Mouse (Mus musculus) thymus, postnatal 4 days (tissue): ENCODE measurements around the gene Alg1.
"Not testable (repeated sequence)": the region's sequence is repeated elsewhere in the genome, so short reads cannot be mapped to it uniquely, and the experiment has no call there.

Experiments
- DNase-seq: peaks from one replicate; pipeline ENCODE4 v3.0.0; 2021

The Alg1 gene

GRCm38 (mm10) chr16:5233418-5234313 lies at the start of gene Alg1:
Gene Alg1, plus strand, starts transcription at chr16:5233621.
- DNase-seq = peak; percentile 93

- DNase-seq = no peak
Measured at GRCm38 (mm10) chr16:5184101-5184500, 49.3 kb upstream of the Alg1 start.

DNA sequence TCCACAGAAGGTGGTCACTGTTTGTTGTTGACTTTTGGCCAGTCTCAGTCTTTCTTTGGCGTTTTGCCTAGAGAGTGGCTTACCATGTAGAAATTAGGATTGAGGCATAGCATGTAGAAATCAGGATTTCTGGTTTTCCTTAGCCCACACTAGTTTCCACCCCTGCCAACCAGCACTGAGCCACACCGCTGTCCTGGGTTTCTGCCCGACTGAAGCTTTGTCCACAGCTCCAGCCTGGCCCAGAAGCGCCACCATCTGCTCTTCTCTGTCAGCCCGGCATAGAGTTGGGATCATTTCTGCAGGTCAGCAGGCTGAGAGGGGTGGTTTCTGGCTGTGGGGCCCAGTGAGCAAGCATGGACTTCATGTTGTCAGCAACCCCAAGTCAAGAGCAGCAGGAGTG lies 48.5 kb upstream of the Alg1 start:
- DNase-seq = no peak

DNA sequence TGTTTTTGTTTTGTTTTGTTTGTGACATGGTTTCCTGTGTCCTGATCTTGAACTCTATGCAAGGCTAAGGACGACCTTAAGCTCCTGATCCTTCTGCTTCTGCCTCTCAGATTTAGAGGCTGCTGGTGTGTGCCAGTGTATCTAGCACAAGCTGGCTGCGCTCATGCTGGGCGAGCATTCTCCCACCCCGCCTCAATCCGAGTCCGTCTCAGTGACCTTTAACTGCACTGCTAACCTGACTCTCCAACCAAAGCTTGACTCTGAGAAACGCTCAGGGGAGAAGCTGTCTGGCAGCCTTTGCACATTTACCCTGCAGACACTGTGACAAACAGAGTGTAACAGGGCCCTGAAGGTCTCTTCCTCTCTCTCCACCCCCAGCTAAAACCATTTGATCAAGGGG lies 47.7 kb upstream of the Alg1 start:
- no peak for DNase-seq

GRCm38 (mm10) chr16:5186234-5186633 lies 47.2 kb upstream of the Alg1 start:
- no peak for DNase-seq

- peak; percentile 64 for DNase-seq
Measured at GRCm38 (mm10) chr16:5195080-5195479, 38.3 kb upstream of the Alg1 start.

GRCm38 (mm10) chr16:5202681-5203080 lies 30.7 kb upstream of the Alg1 start:
- DNase-seq = peak; percentile 56

DNA sequence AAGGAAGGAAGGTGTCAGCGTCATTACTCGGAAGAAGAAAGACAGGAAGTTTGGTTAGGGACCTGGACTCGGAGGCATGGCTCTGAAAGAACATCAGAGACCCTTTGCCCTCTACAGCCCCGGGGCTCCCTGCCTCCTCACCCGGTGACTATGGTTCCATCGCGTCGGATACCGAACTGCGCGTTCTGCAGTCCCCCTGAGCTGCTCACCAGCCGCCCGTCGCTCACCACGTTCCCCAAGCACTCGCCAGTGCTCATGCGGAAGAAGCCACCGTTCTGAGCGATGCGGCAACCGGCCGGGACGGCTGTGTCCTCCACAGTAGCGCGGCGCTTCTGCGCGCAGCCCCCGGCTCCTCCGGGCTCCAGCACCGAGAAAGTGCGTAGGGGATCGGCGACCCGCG lies 30.2 kb upstream of the Alg1 start:
- peak; percentile 60 for DNase-seq

DNA sequence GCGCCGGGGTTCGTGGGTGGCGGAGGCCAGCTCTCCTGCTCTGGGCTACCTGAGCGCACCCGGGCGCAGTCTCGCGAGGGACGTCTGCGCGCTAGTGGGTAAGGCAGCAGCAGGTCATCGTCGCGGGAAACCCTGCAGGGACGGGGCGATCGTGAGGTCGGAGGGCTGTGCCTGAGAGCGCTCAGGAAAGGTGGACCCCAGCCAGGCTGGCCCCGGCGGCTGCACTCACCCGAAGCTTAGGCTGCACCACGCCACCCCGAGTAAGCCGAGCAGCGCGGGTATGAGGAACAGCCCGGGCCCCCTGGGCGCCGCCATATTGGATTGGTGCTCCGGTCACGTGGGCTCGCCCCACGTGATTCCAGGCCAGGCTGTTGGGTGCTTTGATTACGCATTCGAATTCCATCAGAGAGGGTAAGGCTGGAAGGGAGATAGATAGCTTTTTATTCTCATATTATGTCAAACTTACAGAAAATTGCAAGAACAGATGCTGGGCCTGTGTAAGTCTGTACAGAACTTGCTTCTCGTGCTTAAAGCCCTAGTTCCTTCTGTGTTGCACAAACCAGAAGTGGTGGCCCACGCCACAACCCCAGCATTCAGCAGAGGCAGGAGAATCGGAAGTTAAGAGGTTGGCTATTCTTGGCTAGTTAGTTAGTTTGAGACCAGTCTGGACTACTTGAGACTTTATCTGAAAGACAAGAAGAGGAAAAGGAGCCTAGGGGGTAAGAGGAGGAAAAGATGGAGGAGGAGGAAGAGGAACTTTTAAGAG lies 29.6 kb upstream of the Alg1 start, which contains the start of gene Nagpa:
Gene Nagpa (minus strand): TSS at position 345 of the 766 bp plus-strand sequence.
- peak; percentile 86 for DNase-seq

GRCm38 (mm10) chr16:5205431-5205970 lies 27.9 kb upstream of the Alg1 start:
- no peak for DNase-seq

GRCm38 (mm10) chr16:5206051-5206450 lies 27.4 kb upstream of the Alg1 start:
- DNase-seq = no peak

- no peak for DNase-seq
Measured at GRCm38 (mm10) chr16:5210365-5210764, 23.1 kb upstream of the Alg1 start.

DNA sequence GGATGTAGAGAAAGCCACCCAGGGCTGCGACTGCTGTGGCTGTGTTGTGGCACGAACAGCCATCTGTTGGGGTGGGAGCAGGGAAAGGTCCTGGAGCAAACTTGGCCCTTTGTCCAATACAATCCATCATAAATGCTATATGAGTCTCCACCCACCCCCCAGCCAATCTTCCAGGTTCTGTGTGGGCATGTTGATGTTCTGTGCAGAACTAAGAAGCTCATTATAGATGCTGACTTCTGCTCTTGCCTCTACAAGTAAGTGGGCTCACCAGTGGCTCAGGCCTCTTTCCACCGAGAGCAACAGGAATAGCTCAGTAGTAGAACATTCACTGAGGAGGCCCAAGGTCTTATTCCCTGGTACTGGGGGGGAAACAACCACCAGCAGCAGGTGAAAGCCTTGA lies 21.3 kb upstream of the Alg1 start:
- no peak for DNase-seq

DNA sequence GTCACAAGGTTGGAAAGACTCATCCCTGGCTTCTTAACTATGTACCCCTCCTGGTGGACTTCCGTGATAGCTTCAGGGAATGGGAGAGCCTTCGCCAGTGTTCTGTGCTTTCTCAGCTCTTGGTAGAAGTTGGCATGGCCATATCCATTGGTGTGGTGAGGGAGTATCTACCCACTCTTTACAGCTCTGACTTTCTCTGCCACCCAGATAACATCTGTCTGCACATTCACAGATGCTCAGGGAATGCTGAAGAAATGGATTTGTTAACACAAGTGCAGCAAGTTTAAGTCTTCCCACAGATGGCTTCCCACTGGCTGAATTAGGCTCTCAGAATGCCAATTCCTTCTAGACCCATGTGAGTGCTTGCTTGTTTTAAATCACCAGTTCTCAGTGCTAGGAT lies 19.3 kb upstream of the Alg1 start:
- no peak for DNase-seq

DNA sequence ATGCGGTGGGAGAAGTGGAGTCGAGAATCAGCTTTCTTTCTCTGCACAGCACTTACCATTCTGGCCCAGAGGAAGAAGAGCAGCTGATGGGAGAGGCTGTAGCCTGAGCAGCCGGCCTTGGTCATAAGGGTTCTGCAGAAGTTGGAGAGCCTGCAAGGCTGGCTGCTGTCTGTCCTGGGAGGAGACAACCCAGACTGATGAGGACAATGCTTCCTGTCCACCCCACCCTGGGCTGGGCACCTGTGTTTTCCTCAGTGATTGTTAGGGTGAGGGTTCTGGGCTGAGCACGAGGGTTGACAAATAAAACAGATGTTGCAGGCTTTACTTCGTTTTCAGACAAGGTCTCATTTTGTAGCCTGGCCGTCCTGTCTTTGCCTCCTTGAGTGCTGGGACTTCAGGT lies 16.7 kb upstream of the Alg1 start:
- DNase-seq = no peak

DNA sequence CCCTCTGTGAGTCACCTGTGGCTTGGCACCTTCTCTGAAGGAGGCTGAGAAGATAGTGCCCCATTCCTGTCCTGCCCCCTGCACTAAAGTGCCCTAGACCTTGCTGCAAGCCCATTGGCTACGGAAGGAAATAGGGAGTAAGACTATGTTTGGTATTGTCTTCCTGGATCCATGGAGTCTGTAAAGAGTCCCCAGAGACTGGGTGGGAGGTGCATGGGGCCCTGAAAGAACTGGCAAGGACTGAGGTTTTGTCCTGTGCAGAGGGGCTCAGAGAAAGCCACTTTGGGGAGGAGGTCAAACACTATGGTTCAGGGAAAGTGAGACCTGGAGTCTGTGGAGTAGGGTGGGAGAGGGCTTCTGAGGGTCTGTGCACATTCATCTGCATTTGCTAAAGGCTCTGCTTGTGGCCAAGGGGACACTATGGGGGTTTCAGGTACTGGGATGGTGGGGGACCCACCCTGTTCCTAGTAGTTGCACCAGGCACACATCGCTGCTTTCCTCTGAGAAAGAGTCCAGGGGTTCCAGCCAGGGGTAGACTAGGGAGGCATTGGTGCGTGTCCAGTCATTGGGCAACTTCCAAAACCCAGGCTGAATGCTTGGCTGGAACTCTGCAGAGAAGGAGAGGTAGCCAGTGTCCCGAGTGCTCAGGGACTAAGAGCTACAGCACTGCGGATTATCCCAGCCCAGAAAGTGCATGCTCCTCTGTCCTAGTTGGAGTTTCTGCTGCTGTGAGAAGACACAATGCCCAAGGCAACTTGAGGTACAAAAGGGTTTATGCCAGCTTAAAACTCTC lies 15.9 kb upstream of the Alg1 start:
- DNase-seq = no peak

DNA sequence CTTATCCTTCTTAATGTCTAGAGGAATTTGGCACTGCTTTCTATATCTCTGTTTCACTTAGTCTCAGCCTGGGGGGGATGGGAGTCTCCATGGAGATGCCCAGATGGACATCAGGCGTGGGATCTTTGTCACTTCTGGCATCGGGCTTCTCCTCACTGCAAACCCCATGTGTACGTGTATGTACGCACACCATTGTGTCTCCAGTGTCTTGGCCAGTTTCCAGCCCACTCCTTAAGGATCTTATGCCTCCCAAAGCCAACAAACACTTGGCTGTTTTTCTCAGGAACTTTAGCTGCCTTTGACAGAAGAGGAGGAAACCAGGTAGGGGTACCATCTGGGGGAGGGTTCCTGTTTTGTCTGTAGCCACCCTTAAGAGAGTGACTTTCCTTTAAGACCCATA lies 12.0 kb upstream of the Alg1 start:
- no peak for DNase-seq

- DNase-seq = no peak
Measured at GRCm38 (mm10) chr16:5222140-5222539, 11.3 kb upstream of the Alg1 start, which contains the start of gene AU021092. Gene AU021092, minus strand, starts transcription at chr16:5222299.

DNA sequence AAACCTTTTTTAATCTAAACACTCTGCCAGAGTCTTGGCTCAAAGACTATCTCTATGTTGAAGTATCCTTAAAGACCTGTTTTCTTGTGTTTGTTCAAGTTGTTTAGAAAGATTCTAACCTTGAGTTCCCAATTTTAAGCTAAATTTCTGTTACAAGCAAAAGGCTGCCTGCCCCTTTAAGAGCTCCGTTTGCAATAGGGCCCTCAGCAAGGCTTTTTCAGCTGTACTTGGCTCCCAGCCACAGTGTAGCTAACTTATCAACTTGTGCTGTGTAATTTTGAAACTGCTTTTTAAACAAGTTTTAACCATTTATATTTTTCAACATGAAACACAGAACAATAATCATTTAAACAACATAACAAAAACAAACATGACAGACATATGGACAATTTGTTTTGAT lies 6.9 kb upstream of the Alg1 start:
- not testable (repeated sequence) for DNase-seq

- not testable (repeated sequence) for DNase-seq
Measured at GRCm38 (mm10) chr16:5227501-5227900, 5.9 kb upstream of the Alg1 start.

- DNase-seq = not testable (repeated sequence)
Measured at GRCm38 (mm10) chr16:5228103-5228502, 5.3 kb upstream of the Alg1 start.

DNA sequence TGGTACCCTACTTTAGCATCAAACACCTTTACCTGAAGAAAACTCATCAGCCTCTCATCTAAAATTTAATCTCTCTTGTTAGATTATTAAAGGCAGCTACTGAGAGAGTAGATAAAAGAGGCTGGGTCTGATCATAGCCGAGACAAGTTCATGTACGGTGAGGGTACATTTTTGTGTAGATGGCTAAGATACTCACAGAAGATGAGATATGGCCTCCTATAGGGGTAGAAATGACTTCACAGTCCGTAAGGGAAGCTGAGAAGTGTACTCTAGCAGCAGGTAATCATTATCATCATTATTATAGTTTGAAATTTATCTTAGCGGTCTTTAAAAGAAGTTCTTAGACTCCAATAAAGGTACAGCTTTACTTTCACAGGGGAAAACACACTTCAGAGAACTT lies 439 bp upstream of the Alg1 start:
- no peak for DNase-seq

GRCm38 (mm10) chr16:5242355-5242754 lies 8.9 kb downstream of the Alg1 start:
- DNase-seq = no peak
